Mouse (Mus musculus) spleen, adult 2 months (tissue): Measurements from ENCODE around the gene Slc2a10.

ENCODE experiments used
- CTCF ChIP-seq: fragments of 200-500 bp; IDR thresholded peaks from 2 replicates; pipeline ENCODE4 v1.5.1; 2011; ENCODE audit warnings: mild to moderate bottlenecking, inconsistent platforms; ENCODE audit not compliant: insufficient read depth, insufficient read length, insufficient replicate concordance; ENCODE audit errors: extremely low read depth
- POLR2A ChIP-seq: fragments of 200-500 bp; IDR thresholded peaks from 2 replicates; pipeline ENCODE4 v1.6.1; 2011; ENCODE audit warnings: low read depth, low read length, inconsistent platforms

DNA sequence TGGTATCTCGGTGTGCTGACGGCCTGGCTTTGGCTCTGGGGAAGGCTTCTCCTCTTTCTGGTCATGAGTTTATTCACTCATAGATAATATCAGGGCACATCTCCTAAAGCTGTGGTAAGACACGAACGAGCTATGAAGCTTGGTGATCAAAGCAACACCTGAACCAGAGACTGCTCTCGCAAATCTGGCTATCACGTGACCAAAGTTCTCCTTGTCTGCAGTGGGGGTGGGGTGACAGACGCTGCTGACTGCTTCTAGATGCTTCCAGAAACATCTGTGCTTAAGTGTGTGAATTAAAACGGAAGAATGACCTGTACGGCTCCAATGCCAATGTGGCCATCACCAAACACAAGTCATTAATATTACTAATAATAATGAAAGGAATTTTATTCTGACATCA, 6.1 kb downstream of the Slc2a10 start:
- TF ChIP-seq POLR2A (no peak), CTCF (no peak)
